Mouse (Mus musculus) stomach, postnatal 0 days (tissue): Measurements from ENCODE around the gene Tfdp1.

Experiments
- CTCF ChIP-seq: IDR thresholded peaks from 2 replicates; pipeline ENCODE4 v1.5.1; 2016; ENCODE audit warnings: antibody characterized with exemption, low read depth, mild to moderate bottlenecking, moderate library complexity
- EP300 ChIP-seq: optimal IDR thresholded peaks from 2 replicates; pipeline ENCODE3; 2016; ENCODE audit warnings: antibody characterized with exemption

DNA sequence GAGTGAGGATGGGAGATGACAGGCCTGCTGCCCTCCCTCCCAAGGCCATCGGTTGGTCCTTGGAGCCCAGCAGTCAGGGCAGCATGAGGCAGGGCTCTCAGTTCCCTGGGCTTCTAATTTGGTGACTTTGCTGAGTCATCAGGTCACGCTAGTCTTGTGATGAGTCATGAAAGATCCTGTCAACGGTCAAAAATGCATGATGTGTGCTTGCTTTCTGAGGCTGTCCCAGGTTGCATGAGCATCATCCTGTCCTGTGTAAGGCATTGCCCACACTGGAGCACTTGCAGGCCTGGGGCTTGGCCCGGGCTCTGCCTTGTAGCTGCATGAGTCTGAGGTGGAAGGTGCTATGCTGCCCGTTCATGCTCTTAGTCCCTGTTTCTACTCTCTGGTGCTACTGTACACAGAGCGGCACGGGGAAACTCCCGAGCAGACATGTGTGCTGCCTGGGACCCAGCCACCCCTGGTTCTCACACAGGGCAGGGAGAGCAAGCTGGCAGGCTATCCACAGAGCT lies 34.7 kb downstream of the Tfdp1 start:
- no peak for TF ChIP-seq CTCF
- TF ChIP-seq EP300 = no peak
